Comparison of ENCODE assay signal across 16 mouse cellular contexts in genomic region chr12:56402844-56403243, GRCm38 (mm10). TPM values are rescaled to one million over a fixed set of nuclear protein-coding genes. Genes with fewer than 3 reads are reported as not detected.
DNase-seq lines count a peak whose midpoint lies in the region; ATAC-seq and TF ChIP-seq lines count a peak whose summit lies in the region.
"Had no signal": no experiment of that assay in that cellular context is flagged by ENCODE, and none has a peak within 500 bp of the region (broad histone marks: within the 10 kb centered on the region; RNA-seq: fewer than 3 reads in every experiment).

No protein-coding gene starts in this region.

- no peaks in the 10 kb centered on the region for H3K4me1 ChIP-seq in midbrain, embryonic 11.5 days (ENCODE audit: control insufficient read depth, insufficient read depth, low read length)
- no peaks in the 10 kb centered on the region for H3K4me1 ChIP-seq in midbrain, embryonic 15.5 days
- peaks cover 11% of the 10 kb centered on the region; the same call in 1 of the 2 replicates for H3K4me1 ChIP-seq in kidney, embryonic 16.5 days (ENCODE audit: insufficient read depth, low read length)
- no peaks in the 10 kb centered on the region for H3K4me1 ChIP-seq in lung, postnatal 0 days (ENCODE audit: insufficient read depth, low read depth, low read length)
- H3K4me1 ChIP-seq in intestine, postnatal 0 days (replicated peaks; ENCODE audit: control insufficient read depth, insufficient read depth, low read length): no peaks in the 10 kb centered on the region
- H3K4me1 ChIP-seq: embryonic facial prominence, embryonic 15.5 days had no signal

- DNase-seq in midbrain, embryonic 11.5 days (ENCODE audit: low spot score, missing footprints): peak; percentile 79
- peak; percentile 40 for DNase-seq in kidney, adult 11 months
- peak; percentile 37 for DNase-seq in retina, postnatal 1 day
- DNase-seq in lung, postnatal 0 days (ENCODE audit: low spot score): no peak
- DNase-seq: adrenal gland, postnatal 14 days; gastrocnemius, postnatal 36 days; heart, postnatal 36 days; lung, postnatal 14 days; right cerebral cortex, postnatal 4 days; thymus, adult 2 months had no signal

- no peaks in the 10 kb centered on the region; the same call in 1 of the 2 replicates for H3K9me3 ChIP-seq in midbrain, embryonic 11.5 days (ENCODE audit: control insufficient read depth, low read length)
- no peaks in the 10 kb centered on the region for H3K9me3 ChIP-seq in midbrain, embryonic 15.5 days
- no peaks in the 10 kb centered on the region for H3K9me3 ChIP-seq in kidney, embryonic 16.5 days (ENCODE audit: low read length)
- no peaks in the 10 kb centered on the region for H3K9me3 ChIP-seq in lung, postnatal 0 days (ENCODE audit: low read length)
- H3K9me3 ChIP-seq in intestine, postnatal 0 days (ENCODE audit: control insufficient read depth): no peaks in the 10 kb centered on the region
- H3K9me3 ChIP-seq: embryonic facial prominence, embryonic 15.5 days; heart, embryonic 12.5 days had no signal

- H3K4me2 ChIP-seq in midbrain, embryonic 11.5 days: no peak overlapping the region
- H3K4me2 ChIP-seq in midbrain, embryonic 15.5 days: no peak overlapping the region
- no peak overlapping the region for H3K4me2 ChIP-seq in kidney, embryonic 16.5 days (replicated peaks; ENCODE audit: low read depth, low read length)
- H3K4me2 ChIP-seq in lung, postnatal 0 days (replicated peaks; ENCODE audit: low read depth, low read length): no peak overlapping the region
- no peak overlapping the region for H3K4me2 ChIP-seq in intestine, postnatal 0 days (replicated peaks; ENCODE audit: low read depth)
- H3K4me2 ChIP-seq: embryonic facial prominence, embryonic 15.5 days; heart, embryonic 12.5 days had no signal

- no peak for ATAC-seq in midbrain, embryonic 11.5 days (ENCODE audit: low FRiP score)
- no peak for ATAC-seq in midbrain, embryonic 15.5 days (replicated peaks)
- peak; percentile 93 for ATAC-seq in kidney, embryonic 16.5 days (ENCODE audit: low FRiP score, low TSS enrichment)
- no peak for ATAC-seq in lung, postnatal 0 days
- ATAC-seq in intestine, postnatal 0 days: no peak

- no peaks in the 10 kb centered on the region for H3K27me3 ChIP-seq in midbrain, embryonic 11.5 days (ENCODE audit: control insufficient read depth, insufficient read depth, low read length)
- H3K27me3 ChIP-seq in midbrain, embryonic 15.5 days (replicated peaks): 0 out of 2 replicates have a peak, but pooled peaks cover 2% of the 10 kb centered on the region
- no peaks in the 10 kb centered on the region for H3K27me3 ChIP-seq in kidney, embryonic 16.5 days (ENCODE audit: insufficient read depth, low read length)
- H3K27me3 ChIP-seq in lung, postnatal 0 days (replicated peaks; ENCODE audit: insufficient read depth, low read length): no peaks in the 10 kb centered on the region
- no peaks in the 10 kb centered on the region for H3K27me3 ChIP-seq in intestine, postnatal 0 days (replicated peaks; ENCODE audit: control insufficient read depth, insufficient read depth, low read length)
- H3K27me3 ChIP-seq: embryonic facial prominence, embryonic 15.5 days; heart, embryonic 12.5 days had no signal

- no peaks in the 10 kb centered on the region for H3K36me3 ChIP-seq in midbrain, embryonic 11.5 days (ENCODE audit: control insufficient read depth, insufficient read depth, low read length)
- H3K36me3 ChIP-seq in midbrain, embryonic 15.5 days (replicated peaks): no peaks in the 10 kb centered on the region
- no peaks in the 10 kb centered on the region for H3K36me3 ChIP-seq in kidney, embryonic 16.5 days (ENCODE audit: insufficient read depth, low read length)
- no peaks in the 10 kb centered on the region for H3K36me3 ChIP-seq in lung, postnatal 0 days (ENCODE audit: insufficient read depth, low read length)
- H3K36me3 ChIP-seq in intestine, postnatal 0 days (ENCODE audit: control insufficient read depth, insufficient read depth): no peaks in the 10 kb centered on the region
- H3K36me3 ChIP-seq: embryonic facial prominence, embryonic 15.5 days; heart, embryonic 12.5 days had no signal

- H3K27ac ChIP-seq in midbrain, embryonic 11.5 days (ENCODE audit: low read depth, low read length): no peak overlapping the region
- H3K27ac ChIP-seq in midbrain, embryonic 15.5 days: no peak overlapping the region
- no peak overlapping the region for H3K27ac ChIP-seq in kidney, embryonic 16.5 days (ENCODE audit: low read length)
- no peak overlapping the region for H3K27ac ChIP-seq in lung, postnatal 0 days (ENCODE audit: low read length)
- H3K27ac ChIP-seq in intestine, postnatal 0 days (ENCODE audit: low read depth, low read length): no peak overlapping the region
- H3K27ac ChIP-seq: embryonic facial prominence, embryonic 15.5 days; liver, embryonic 14.5 days had no signal

- no peak for TF ChIP-seq EP300 in lung, postnatal 0 days (IDR thresholded peaks at IDR 0.05)

- no peak overlapping the region for H3K9ac ChIP-seq in midbrain, embryonic 11.5 days (ENCODE audit: low read length)
- no peak overlapping the region for H3K9ac ChIP-seq in midbrain, embryonic 15.5 days
- H3K9ac ChIP-seq in kidney, embryonic 16.5 days (replicated peaks; ENCODE audit: low read length): no peak overlapping the region
- no peak overlapping the region for H3K9ac ChIP-seq in lung, postnatal 0 days (replicated peaks; ENCODE audit: low read depth)
- no peak overlapping the region for H3K9ac ChIP-seq in intestine, postnatal 0 days (ENCODE audit: low read depth, low read length)
- H3K9ac ChIP-seq: embryonic facial prominence, embryonic 15.5 days; heart, embryonic 12.5 days; liver, embryonic 14.5 days had no signal

- no peak overlapping the region for H3K4me3 ChIP-seq in midbrain, embryonic 11.5 days (ENCODE audit: low read depth, low read length)
- no peak overlapping the region for H3K4me3 ChIP-seq in midbrain, embryonic 15.5 days
- H3K4me3 ChIP-seq in kidney, embryonic 16.5 days (ENCODE audit: low read length): no peak overlapping the region
- H3K4me3 ChIP-seq in lung, postnatal 0 days (ENCODE audit: low read depth, low read length): no peak overlapping the region
- H3K4me3 ChIP-seq in intestine, postnatal 0 days (ENCODE audit: low read depth, low read length): no peak overlapping the region
- H3K4me3 ChIP-seq: embryonic facial prominence, embryonic 15.5 days; heart, embryonic 12.5 days had no signal

- 32% methylated on average over 6 of the region's 6 CpGs for WGBS in midbrain, embryonic 11.5 days
- 28% methylated on average over 6 of the region's 6 CpGs for WGBS in midbrain, embryonic 15.5 days
- WGBS in kidney, embryonic 16.5 days: 41% methylated on average over 6 of the region's 6 CpGs
- WGBS in lung, postnatal 0 days: 68% methylated on average over 6 of the region's 6 CpGs
- 67% methylated on average over 6 of the region's 6 CpGs for WGBS in intestine, postnatal 0 days

- TF ChIP-seq CTCF in lung, postnatal 0 days (IDR thresholded peaks at IDR 0.05): no peak
- no peak for TF ChIP-seq CTCF in intestine, postnatal 0 days (IDR thresholded peaks at IDR 0.05; ENCODE audit: low read depth)

RNA-seq across cellular contexts. Expression of gene Mbip, which starts 57.1 kb away (rescaled TPM):
- 46.0 and 54.0 TPM in 2 replicates for polyA plus RNA-seq in midbrain, embryonic 11.5 days (2014; fragmentation: Nextera tagmentation; extraction: Ambion mirVana)
- 43.7 and 46.2 TPM in 2 replicates for polyA plus RNA-seq in midbrain, embryonic 15.5 days (2015; fragmentation: Nextera tagmentation; extraction: Ambion mirVana)
- polyA plus RNA-seq in kidney, embryonic 16.5 days (2015; fragmentation: Nextera tagmentation; extraction: Ambion mirVana): 36.7 and 39.9 TPM in 2 replicates
- polyA plus RNA-seq in lung, postnatal 0 days (2015; fragmentation: Nextera tagmentation; extraction: Ambion mirVana): 122 and 126 TPM in 2 replicates
- 11.4 TPM in 2 replicates for polyA plus RNA-seq in intestine, postnatal 0 days (2015; fragmentation: Nextera tagmentation; extraction: Ambion mirVana)
